Mouse (Mus musculus) kidney, postnatal 4 days (tissue): Measurements from ENCODE around the gene Prkar1b.

Experiments used
- DNase-seq, 2 experiments: peaks; one replicate each; pipeline ENCODE4 v3.0.0; 2021; ENCODE audit warnings: mixed read lengths in 2 of 2

The Prkar1b gene

GRCm38 (mm10) chr5:138970056-138970490, 179.7 kb downstream of the Prkar1b start:
- peak; percentile 55 to 67 for DNase-seq
